Mouse (Mus musculus) T-helper 17 cell (primary cell): ENCODE data around the gene Keap1.

Experiments used
- in situ Hi-C, 2 experiments: fragments of 300-600 bp; cut with MboI, MseI; formaldehyde crosslinking; loops; 1 replicate in 1 of 2; 2 replicates in 1 of 2; pipeline ENCODE4 v1.15.1; 2025; ENCODE audit warnings: high pct_unique_total_duplicates in 2 of 2

Gene Keap1

GRCm38 (mm10) chr9:21233366-21233765 lies 5.8 kb downstream of the Keap1 start:
- in situ Hi-C loops, result no loop called here

DNA sequence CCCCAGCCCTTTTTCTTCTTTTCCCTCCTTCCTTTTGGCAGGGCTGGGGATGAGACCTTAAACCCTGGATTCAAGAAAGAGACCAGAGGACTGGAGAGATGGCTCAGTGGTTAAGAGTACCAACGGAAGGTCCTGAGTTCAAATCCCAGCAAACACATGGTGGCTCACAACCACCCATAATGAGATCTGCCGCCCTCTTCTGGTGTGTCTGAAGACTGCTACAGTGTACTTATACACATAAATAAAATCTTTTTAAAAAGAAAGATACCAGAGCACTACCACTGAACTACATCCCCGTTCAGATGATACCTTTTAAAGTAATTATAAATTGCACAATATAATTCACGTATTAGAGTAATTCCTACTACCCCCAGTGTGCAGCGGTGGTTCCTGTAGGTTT lies 6.3 kb downstream of the Keap1 start:
- in situ Hi-C loops, result no loop called here

DNA sequence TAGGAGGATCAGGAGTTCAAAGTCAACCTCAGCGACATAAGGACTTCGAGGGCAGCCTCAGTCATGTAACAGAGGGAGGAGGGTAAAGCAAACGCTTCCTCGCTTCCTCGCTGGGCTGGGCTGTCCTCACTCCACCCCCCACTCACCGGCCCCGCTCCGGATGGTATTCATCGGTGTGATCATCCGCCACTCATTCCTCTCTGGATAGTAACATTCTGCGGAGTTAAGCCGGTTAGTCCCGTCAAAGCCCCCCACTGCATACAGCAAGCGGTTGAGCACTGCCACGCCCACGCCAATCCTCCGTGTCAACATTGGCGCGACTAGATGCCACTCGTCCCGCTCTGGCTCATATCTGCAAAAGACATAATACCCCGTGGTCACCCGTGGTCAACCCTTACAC lies 7.6 kb downstream of the Keap1 start:
- in situ Hi-C loops, result no loop called here

GRCm38 (mm10) chr9:21227342-21227741 lies 11.8 kb downstream of the Keap1 start:
- in situ Hi-C loops, result loop anchor here (5.0 to 10.0 kb wide), 2 partner anchors 75 to 583 kb away; partner anchors contain the start of genes Fbxl12 (in 1 of the 2) and Ubl5 (in 1 of the 2)

DNA sequence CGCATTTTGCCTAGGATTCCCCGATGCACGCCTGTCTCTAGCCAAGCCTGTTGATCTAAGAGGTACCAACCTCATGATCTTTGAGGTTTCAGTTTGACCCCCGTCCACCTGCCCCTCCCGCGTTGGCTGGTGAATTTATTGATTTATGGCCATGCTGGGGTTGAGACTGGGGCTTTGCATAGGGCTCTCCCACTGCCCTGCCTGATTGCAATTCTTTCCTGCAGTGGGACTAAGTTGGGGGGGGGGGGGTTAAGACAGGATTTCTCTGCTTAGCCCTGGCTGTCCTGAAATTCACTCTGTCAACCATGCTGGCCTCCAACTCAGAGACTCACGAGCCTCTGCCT lies 13.8 kb downstream of the Keap1 start:
- in situ Hi-C loops, result loop anchor here (5.0 to 10.0 kb wide), 2 partner anchors 73 to 581 kb away; partner anchors contain the start of genes Fbxl12 (in 1 of the 2) and Ubl5 (in 1 of the 2)

DNA sequence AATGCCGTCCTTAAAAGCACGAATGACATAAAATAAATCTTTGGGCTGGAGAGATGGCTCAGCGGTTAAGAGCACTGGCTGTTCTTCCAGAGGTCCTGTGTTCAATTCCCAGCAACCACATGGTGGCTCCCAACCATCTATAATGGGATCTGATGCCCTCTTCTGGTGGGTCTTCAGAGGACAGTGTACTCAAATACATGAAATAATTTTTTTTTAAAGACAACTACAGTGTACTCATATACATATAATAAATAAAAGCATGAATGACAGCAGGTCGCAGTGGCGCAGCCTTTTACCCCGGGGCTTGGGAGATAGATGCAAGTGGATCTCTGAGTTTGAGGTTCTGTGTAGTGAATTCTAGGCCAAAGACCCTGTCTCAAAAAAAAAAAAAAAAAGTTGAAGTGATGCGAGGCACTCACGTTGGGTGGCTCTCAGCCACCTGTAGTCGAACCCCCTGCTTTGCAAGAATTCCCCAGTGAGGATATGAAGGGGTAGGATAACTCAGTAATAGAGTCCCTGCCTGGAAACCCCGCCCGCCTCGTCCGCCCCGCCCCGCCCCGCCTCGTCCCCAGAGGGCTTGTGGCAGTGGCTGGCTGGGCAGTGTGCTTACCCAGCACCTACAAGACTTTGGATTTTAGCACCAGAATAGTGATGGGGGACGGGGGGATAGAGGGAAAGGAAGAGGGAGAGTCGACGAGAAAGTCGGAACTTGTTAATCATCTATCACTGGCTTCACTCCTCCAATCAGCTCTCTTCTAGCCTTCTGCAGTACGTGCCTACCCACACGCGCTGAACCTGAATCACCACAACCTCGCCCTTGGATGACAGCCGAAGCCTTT lies 14.4 kb downstream of the Keap1 start:
- in situ Hi-C loops, result loop anchor here (5.0 to 10.0 kb wide), 2 partner anchors 72 to 580 kb away; partner anchors contain the start of genes Fbxl12 (in 1 of the 2) and Ubl5 (in 1 of the 2)

GRCm38 (mm10) chr9:21223906-21224305 lies 15.3 kb downstream of the Keap1 start:
- in situ Hi-C loops, result loop anchor here in 1 of 2 experiments (10.0 kb wide), 1 partner anchor 579 kb away; the partner anchor contains the start of genes Fbxl12 and Ubl5

DNA sequence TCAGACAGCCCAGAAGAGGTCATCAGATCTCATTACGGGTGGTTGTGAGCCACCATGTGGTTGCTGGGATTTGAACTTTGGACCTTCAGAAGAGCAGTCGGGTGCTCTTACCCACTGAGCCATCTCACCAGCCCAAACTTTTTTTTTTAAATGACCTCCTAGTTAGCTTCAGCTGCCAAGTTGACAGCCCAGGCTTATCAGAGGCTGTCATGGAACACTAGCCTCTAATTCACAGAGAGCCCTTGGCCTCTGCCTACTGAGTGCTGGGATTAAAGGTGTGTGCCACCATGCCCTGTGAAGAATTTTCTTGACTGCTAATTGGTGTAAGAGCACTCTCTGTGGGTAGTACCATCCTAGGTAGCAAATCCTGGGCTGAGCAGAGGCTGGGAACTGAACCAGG lies 15.7 kb downstream of the Keap1 start:
- in situ Hi-C loops, result loop anchor here in 1 of 2 experiments (10.0 kb wide), 1 partner anchor 579 kb away; the partner anchor contains the start of genes Fbxl12 and Ubl5

DNA sequence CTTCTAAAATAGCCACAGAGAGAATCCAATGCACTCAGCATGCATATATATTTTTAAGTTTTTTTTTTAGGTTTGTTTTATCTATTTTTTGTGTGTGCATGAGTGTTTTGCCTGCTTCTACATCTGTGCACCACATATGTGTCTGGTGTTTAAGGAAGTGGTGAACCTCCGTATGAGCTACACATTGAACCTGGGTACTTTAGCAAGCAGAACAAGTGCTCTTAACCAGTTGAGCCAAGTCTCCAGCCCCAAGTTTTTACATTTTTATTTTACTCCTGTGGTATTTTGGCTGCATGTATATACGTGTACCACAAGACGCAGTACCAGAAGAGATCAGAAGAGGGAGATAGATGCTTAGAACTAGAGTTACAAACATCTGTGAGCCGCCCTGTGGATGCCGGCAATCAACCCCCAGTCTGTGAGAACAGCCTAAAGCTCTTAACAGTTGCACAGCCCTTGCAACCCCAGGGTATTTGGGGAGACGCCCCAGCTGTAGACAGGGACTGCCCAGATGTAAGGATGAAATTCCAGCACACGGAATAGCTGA lies 17.7 kb downstream of the Keap1 start:
- in situ Hi-C loops, result loop anchor here in 1 of 2 experiments (10.0 kb wide), 1 partner anchor 577 kb away; the partner anchor contains the start of genes Fbxl12 and Ubl5

DNA sequence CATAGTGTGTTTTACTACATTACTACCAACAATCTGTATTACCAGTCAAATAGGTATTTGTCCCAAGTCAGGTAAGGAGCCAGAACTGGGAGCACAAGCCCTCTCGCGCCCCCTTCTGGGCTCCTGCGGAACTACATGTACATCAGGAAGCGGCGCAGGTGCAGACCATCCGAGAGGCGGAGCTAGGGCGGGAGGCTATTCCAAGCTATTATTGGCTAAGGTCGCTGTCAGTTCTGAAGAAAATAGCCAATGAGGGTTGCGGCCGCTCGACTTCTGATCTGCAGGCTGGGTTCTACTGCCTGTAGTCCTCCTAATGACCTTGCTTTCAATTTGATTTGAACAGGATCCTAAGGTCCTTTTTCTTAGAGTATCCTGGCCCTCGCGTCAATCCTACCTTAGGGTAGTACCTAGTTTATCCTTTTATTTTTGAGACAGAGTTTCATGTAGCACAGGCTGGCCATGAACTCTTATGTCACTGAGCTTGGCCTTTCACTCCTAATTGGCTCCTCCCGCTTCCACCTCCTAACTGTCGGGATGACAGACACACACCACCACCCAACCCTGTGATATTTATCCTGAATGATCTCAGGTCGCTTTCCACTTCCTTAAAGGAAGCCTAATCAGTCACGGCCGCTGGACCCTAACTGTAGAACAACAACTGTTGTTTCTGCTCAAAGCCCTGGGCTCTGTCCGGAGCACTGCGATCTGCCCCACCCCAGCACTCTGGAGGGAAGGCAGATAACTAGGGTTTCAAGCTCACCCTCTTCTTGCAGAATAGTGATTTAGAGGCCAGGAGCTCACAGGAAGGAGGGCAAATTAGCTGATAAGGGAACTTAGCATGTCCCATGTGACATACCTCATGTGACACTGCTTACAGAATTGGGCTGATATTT lies 18.4 kb downstream of the Keap1 start:
- in situ Hi-C loops, result loop anchor here in 1 of 2 experiments (10.0 kb wide), 1 partner anchor 576 kb away; the partner anchor contains the start of genes Fbxl12 and Ubl5

GRCm38 (mm10) chr9:21219820-21220219 lies 19.3 kb downstream of the Keap1 start:
- in situ Hi-C loops, result loop anchor here in 1 of 2 experiments (10.0 kb wide), 1 partner anchor 575 kb away; the partner anchor contains the start of genes Fbxl12 and Ubl5

DNA sequence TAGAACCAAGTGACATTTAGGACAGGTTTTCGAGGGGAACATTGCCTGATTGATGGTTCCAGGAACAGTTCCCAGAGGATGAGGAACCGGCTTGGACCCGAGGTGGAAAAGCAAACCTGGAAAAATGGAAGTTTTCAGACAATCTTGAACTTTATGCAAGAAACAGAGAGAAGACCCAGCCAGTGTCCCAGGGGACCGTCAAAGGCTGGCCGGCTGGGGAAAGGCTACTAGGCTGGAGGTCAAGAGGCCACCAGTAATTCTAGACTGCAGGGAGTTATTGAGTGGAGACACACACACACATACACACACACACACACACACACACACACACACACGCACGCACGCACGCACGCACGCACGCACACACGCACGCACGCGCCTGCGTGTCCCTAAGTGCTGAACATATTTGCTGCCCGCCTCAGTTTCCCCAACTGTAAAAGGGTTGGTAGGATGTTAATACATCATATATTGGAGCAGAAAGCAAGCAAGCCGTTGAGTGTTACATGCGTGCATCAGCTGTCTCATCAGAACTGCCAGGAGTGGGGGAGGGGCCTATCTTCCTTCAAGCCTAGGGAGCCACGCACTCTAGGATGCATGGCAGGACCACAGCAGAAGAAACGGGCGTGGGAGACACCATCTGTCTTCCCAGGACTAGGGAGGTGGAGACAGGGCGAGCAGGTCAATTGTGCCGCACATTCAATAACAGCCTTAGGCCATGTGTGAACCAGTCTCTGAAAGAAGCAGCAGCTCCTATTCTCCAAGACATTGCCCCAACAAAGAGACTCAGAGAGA lies 22.9 kb downstream of the Keap1 start:
- in situ Hi-C loops, result no loop called here

DNA sequence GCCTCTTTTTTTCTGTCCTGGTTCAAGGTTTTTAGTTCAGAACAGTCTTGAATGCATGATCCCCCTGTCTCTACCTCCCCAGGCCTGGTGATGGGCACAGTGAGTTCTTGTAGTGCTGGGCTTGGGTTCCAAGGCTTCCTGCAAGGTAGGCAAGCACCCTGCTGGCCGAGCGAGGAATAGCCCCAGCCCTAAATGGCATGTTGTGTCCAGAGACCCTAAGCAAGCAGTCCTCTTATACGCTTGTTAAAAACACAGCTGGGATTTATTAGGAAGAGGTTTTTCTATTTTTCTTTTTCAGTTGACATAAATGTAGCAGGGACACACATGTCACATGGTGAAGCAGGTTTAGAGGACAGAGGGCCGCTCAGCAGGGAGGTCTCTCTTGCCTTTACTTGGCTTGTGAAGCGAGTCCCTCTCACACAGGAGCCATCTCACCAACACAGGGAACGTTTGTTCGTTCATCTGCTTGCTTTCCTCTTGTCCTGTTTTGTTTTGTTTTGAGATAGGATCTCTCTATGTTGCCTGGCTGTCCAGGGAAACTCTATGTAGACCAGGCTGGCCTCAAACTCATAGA lies 25.5 kb downstream of the Keap1 start:
- in situ Hi-C loops, result no loop called here

- in situ Hi-C loops, result no loop called here
Measured at GRCm38 (mm10) chr9:21211624-21212023, 27.5 kb downstream of the Keap1 start.

- in situ Hi-C loops, result no loop called here
Measured at GRCm38 (mm10) chr9:21210821-21211220, 28.3 kb downstream of the Keap1 start.

DNA sequence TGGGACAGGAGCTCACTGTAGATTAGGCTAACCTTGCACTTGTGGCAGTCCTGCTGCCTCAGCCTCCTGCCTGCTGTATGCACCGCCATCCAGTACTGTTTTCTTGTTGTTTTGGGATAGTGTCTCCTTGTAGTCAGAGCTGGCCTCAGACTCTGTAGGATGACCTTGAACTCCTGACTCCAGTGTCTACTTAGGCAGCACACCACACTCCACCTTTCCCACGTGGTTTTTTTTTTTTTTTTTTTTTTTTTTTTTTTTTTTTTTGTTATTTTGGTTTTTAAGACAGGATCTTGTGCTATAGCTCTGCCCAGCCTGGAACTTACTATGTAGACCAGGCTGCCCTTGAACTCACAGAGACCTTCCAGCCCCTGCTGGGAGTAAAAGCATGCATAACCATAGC lies 30.5 kb downstream of the Keap1 start:
- in situ Hi-C loops, result no loop called here

DNA sequence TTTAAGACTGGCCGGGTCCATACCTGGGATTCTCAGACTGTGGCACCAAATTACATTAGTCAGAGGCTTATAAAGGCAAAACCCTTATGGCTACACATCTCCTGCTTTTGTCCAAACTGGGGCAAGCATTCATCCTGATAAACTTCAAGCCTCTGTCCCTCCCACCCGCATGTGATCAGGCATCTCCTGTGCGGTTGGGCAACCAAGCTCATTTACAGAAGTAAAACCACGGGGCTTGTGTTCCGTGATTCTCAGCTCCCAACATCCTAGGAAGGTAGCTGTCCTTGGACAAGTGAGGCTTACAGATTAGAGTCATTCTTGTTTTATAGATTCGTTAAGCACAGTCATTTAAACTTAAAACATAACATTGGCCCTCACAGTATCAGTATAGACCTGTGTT lies 32.3 kb downstream of the Keap1 start:
- in situ Hi-C loops, result no loop called here

DNA sequence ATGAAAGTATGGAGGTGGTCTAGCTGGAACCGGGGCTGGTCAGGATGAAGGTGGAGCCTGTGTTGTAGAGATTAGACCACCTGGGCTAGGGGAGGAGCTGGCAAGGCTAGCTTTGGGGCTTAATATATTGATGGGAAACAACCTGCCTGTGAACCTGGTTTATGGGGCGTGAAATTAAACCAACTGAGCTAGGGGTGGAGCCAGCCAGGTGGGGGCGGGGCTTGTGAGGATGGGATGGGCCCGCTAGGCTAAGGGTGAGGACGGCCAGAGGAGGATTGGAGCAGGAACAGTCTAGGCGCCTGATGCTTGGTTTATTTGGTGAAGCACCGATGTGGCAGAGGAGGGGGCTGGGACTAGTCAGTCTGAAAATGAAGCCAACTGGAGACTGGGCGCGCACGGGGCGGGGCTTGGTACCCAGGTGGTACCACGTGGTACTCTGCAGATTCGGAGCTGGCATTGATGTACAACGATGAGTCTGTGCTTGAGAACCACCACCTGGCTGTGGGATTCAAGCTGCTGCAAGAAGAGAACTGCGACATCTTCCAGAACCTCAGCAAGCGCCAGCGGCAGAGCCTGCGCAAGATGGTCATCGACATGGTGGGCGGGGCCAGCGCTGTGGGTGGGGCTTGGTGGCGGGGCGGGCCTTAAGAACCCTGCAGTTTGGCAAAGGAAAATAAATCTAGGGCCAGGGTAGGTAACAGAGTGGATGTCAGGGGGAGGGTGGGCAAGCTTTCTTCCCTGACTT lies 34.5 kb downstream of the Keap1 start:
- in situ Hi-C loops, result no loop called here

DNA sequence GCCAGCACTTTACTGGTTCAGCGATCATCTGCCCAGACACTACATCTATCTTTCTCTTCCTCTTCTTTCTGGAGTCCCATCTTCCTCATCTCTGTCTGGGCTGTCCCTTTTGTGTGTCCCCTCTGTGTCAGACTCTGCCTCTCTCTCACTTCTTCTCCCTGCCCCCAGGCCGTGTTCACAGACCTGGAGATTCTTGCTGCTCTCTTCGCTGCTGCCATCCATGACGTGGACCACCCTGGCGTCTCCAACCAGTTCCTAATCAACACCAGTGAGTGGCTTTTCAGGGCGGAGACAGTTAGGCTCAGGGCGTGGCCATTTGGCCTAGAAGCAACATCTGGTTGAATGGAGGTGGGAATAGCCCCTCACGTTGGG lies 35.0 kb downstream of the Keap1 start:
- in situ Hi-C loops, result no loop called here
